Mouse (Mus musculus) CH12F3 (cell line): ENCODE measurements around the gene Mical2.

ENCODE experiments used
- in situ Hi-C: fragments of 300-500 bp; cut with MboI; formaldehyde crosslinking; loops from 2 replicates; pipeline ENCODE4 v1.14.3; 2020; ENCODE audit warnings: low sequenced_read_pairs

The Mical2 gene

DNA sequence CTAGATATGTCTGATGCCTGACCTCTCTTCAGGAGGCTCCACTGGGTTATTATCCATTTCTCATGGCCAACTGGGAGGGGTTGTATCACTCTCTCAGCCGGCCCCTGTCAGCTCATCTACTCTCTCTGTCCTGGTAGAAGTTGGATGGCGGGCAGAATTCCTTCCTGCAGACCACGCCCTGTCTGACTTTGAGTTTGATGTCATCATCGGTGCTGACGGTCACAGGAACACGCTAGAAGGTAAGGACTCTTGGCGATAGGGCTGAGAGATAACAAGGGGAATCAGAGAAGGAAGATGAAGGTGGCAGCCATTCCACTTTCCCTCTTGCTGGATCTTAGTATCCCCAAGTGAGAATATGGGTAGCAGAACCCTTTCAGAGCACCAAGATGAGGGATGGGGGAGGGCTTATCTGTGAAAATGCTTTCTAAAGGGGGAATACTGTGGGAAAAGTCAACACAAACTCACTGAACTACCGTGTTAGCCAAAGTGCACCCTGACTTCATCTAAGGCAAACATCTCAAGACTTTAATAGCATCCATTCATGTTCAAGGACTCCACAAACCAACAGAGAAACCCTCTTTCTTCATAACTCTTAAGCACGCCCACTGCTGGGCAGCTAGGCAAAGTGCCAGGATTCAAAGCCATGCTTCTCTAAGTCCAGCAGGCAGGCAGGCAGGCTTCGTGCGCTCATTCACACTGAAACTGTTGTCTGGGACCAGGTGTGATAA is 83.8 kb downstream of the Mical2 start:
- in situ Hi-C loops = no loop called here

DNA sequence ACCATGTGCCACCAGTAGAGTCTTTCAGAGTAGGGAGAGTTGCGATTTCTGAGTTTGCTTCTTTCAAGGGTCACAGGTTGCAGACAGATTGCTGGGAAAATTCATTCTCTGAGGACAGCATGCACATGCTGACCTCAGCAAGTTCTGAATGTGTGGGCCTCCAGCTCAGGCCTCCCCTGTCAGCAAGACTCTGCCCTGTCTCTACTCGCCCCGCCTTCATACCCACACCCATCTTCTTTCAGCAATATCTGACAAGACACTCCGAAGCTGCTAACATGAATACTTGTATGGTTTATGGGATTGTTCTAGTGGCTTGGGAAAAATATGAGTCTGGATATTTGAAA is 84.3 kb downstream of the Mical2 start:
- in situ Hi-C loops = no loop called here

DNA sequence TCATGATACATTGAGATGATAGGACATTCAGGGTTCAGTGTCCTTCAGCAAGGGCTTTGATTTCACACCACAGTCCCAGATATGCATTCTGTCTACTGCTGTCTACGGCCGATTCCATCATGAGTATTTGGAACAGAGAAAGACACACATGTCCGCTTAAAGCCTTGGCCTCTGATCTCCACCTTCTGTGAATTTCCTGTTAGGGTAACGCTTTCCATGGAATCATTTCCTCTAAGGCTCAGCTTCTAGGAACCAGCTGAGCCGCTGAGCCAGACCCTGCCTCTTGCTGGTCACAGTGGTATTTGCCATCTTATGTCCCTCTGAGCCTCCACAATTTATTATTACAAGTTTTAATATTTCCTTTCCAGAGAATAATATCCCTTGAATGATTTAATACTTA is 87.6 kb downstream of the Mical2 start:
- in situ Hi-C loops = no loop called here

DNA sequence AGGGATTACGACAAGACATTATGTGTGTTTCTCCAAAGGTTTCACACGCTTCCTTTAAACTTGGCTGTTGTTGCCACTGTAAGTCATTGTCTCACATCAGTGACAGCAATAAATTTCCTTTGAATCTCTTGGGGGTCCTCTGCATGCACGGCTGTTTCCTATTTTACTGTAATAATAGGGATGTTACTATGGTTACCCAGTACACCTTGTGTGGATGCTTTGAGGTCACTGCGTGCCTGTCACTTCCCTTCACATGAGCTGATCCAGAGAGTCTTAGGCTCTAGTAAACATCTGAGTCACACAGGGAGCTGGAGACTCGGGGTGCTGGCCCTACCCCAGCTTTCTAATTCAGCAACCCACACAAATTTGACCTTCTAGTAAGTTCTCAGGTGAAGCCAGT is 88.0 kb downstream of the Mical2 start:
- in situ Hi-C loops = no loop called here

DNA sequence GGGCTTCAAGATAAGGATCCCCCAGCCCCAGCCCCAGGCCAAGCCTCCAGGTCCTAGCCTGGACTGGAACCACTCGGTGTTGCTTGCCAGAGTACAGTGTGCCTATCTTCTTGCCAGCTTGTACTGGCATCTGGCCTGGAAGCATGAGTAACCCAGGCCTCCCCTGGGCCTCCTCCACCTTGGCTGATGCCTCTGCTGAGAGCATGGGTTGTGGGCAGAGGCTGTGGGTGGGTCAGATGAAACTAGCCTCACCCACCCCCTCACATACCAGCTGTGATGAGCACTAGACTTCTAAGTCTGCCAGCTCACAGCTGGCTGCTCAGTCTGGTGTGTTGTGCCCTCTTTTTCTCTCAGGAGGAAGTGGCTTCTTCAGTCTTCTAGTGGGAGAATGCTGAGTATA is 90.6 kb downstream of the Mical2 start:
- in situ Hi-C loops = no loop called here

DNA sequence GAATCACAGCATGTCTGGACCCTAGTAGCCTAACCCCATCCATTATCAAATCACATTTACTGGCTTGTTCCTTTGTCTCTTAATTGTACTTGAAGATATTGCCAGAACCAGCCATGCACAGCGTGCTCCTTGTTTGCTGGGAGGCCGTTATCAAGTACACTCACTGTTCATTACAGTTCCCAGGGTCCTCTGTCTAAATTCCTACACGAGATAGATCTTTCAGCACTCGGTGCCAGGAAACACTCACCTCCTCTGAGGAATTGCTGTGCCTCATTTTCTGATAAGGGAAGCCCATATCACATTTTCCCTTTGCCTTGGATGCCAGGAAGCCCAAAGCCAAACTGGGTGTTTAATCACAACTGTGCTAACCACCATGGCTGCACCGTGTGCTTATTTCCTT is 91.8 kb downstream of the Mical2 start:
- in situ Hi-C loops = no loop called here

DNA sequence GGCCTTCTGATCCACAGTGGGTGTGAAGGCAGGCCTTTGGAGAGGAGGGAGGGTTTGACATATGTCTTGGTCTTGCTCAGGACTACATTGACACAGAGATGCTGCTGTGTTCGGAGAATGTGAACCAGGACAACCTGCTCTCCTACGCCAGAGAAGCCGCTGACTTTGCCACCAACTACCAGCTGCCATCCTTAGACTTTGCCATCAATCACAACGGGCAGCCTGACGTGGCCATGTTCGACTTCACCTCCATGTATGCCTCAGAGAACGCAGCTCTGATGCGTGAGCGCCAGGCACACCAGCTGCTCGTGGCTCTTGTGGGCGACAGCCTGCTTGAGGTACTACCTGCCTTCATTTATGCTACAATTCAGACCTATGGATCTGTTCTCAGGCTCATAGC is 92.7 kb downstream of the Mical2 start:
- in situ Hi-C loops = no loop called here

DNA sequence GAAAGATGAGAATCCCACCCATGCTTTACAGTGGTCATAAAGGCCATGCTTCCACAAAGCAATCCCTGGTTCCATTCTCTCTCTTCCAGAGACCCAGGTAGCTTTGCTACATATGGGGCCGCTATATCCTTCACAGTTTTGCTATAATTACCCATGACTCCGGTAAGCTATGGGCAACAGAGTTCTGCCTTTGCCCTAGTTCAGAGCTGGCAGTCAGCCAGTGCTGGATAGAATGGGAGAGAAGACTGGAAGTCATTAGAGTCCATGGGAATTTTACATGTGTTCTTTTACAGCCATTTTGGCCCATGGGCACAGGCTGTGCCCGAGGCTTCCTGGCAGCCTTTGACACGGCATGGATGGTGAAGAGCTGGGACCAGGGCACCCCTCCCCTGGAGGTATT is 93.8 kb downstream of the Mical2 start:
- in situ Hi-C loops = no loop called here

DNA sequence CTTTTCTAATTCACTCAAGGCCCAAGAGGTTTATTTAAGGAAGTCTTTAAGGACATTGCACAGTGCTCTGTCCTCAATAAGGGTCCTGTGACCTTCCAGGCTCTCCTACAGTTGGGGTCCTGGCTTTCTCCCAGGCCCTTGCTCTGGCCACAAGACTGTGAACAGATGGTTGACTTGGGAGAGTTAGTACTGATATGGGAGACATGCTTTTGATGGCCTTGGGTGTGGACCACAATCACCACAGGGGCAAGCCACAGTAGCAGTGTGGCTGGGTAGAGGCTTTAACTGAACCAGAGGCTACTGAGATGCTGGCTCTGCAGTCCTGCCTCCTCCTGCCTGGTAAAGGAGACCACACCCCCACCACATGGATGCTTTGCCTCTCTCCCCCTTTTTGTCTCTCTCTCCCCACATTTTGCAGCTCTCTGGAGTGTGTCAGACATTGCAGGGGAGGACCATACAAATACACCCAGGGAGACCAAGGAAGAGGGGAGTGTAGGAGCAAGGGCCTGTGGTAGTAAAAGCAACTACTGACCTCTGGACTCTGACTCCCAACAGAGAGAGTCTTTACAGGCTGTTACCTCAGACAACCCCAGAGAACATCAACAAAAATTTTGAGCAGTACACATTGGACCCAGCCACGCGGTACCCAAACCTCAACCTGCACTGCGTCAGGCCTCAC is 94.5 kb downstream of the Mical2 start:
- in situ Hi-C loops = no loop called here

DNA sequence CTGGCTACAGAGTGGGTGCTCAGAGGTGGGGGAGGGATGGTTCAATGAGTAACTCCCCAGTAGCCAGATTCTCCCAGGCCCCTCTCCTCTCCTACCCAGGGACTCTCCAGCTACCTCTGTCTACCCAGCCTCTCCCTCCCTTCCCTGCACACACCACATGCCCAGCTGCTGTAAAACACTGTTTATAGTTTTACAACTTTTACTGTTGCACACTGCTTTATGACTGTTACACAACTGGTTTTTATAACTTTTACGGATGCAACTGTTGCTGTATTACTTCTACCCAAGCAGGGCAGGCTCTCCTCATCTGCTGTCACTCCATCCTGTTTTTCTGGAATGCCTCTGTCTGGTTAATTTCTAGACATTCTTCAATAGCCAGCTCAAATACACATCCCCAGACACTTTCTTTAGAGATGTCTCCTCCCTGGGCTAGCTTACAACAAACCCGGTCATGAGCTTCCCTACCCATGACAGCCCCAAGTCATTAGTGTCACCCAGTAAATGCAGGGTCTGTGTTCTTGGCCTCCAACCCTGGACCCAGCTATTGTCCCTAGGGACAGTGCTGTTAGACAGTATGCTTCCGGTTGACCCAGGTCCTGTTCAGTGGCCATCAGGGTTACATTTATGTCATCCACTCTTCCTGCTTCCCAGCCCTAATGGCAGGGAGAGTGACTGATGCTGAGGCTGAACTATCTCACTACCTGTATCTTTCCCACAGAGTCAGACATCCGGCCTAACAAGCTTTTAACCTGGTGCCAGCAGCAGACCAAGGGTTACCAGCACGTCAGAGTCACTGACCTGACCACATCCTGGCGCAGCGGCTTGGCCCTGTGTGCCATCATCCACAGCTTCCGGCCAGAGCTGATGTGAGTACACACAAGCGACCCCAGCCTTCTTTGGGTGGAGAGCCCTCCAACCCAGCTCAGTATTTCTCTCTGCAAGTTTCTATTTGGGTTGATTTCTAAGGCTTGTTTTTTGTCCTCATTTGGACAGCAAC is 96.4 kb downstream of the Mical2 start:
- in situ Hi-C loops = no loop called here

DNA sequence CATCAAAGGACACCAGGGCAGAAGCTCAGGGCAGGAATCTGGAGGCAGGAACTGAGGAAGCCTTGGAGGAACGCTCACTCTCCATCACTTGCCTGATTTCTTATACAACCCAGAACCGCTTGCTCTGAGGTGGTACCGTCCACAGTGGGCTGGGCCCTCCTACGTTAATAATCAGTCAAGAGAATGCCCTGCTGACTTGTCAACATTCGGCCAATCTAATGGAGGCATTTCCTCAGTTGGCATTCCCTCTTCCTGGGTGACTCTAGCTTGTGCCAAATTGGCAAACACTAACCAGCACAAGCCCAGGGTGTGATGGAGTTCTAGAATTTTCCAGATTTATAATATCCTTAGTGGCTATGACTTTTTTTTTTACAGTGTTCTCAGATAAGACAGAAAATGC is 98.9 kb downstream of the Mical2 start:
- in situ Hi-C loops = no loop called here

DNA sequence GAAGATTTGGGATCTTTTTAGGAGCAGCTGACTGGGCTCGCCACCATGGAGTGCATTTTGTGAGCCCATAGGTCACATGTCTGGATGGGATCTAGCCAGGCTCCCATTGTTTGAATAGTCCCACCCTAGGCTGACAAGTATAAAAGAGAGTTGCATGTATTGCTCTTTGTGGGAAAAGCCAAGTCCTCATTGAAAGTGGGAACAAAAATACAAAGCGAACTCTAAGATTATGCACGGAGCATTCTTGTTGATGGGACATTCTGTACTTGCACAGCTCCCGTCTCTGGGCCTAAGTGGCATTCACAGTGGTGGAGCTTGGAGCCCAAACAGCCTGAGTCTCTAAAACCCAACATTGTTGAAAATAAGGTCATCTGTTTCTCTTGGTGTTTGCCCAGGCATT is 101.2 kb downstream of the Mical2 start:
- in situ Hi-C loops = no loop called here

DNA sequence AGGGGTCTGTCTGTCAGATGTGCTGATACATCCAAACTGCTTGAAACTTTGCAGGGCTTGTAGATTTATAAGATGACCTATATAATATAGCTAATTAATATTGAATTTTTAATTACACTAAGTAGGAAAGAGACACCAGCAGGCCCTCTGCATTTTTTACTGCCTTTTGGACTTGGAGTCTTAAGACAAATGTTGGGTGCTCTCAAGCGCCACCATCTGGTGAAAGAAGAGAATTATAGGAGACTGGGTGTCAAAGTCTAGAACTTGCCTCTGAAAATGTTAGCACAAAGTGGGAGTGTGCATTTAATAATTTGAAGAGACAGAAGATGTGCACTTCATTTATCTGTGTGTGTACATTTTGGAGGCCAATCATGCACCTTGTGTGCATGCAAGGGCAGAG is 103.3 kb downstream of the Mical2 start:
- in situ Hi-C loops = no loop called here

DNA sequence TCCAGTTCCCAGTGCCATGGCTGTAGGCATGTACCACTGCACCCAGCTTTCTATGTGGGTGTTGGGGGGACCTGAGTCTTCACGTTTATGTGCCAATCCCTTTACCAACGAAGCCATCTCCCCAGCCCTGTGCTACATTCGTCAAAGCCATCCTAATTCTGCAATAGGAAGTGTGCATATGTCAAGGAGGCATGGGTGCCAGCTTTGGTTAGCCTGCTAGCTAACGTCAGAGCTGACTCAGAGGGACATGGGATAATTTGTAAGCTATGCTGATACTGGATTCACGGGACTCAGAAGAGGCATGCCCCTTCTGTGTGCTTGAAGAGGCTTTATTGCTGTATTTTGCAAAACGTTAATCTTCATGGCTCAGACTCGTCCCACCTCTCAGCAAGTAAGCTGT is 103.8 kb downstream of the Mical2 start:
- in situ Hi-C loops = no loop called here

DNA sequence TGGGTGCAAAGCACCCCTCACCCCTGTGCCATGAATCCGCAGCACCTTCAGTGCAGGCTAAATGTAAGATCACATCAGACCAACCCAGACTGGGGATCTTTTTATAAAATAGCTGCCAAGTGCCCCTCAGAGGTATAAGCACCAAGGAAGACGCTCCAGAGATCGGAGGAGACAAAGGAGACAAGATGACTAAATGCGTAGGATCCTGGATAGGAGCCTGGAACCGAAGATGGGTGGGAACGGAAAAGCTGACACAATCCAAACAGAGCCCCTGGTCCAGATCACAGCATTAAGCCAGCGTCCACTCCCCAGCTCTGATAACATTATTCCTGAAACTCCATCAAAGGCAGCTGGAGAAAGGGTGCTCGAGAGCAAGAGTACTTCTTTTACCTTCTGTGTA is 105.3 kb downstream of the Mical2 start:
- in situ Hi-C loops = no loop called here

DNA sequence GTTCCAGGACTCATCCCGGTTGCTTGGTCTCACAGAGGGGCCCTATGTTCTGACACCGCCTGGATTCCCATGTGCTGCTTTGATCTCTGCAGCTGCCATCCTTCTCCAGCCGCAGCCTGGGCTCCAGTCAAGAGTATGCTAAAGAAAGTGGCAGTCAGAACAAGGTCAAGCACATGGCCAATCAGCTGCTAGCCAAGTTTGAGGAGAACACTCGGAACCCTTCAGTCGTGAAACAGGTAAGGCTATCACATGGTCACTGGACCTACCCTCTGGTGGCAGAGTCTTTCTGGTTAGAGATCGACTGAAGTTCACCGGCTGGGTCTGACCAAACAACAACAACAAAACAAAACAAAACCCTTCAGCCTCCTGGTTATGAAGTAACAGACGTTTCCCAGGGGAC is 106.1 kb downstream of the Mical2 start:
- in situ Hi-C loops = no loop called here

DNA sequence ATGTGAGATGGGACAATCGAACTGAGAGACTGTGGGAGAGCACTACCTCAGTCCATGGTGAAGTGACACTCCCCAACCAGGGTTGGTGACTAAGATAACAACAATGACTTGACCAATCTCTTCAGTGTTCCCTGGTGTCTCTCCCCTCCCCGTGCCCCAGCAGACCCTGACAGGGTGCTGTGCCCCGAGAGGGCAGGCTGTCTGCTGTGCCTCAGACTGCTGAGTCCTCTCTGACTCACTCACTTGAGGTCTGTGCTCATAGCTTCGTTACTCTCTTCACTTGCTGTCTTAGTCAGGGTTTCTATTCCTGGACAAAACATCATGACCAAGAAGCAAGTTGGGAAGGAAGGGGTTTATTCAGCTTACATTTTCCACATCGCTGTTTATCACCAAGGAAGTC is 106.8 kb downstream of the Mical2 start:
- in situ Hi-C loops = no loop called here

DNA sequence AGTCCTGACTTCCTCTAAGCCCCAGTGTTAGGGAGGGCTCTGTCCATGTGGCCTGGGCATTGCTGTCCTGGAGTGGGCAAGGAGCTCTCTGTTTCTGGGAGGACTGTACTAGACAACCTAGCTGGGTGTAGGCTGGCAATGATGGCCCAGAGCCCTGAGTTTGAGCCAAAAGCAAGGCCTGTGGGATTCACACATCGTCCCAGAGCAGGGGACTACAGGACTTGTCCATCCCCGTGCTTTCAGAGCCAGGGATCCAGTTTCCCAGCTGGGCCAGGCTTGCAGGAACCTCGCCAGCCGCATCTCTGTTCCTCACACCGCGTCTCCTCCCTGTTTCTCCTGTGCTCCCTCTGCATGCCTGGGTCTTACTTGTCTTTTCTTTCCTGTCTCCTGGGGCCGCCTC is 107.7 kb downstream of the Mical2 start:
- in situ Hi-C loops = no loop called here

DNA sequence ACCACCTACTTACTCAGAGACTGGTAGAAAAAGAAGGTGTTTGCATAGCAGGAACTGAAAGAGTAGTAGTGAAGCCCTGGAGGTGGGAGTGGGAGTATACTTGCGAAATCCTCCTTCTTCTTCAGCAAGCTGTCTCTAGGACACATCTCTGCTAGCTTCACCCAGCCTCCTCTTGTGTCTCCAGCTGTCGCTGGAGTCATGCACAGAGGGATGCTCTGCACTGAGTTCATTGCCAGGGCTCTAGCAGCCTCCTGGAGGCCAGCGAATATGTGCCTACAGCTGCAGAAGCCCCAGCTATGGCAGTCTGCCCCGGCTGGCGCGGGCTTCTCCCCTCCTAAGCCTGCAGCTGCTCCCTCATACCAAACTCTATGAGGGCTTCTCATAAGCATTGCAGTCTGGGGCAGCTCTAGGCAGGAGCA is 110.6 kb downstream of the Mical2 start:
- in situ Hi-C loops = no loop called here

DNA sequence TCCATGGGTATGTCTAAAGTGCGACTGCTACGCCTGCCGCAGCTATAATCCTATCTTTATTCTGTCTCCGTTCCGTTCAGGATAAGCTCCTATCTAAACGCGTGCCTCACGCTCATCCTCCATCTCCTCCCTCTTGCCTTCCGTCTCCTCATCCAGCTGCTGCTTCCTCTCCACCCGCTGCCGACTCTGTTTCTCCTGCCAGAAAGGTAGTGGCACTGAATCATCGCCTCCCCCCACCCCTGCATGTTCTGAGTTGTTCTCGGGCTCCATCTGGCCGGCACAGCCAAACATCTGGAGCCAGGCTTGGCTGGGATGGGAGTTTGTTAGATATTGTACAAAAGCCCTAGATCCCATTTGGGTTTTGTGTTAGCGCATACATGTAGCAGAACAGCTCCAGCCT is 111.1 kb downstream of the Mical2 start:
- in situ Hi-C loops = no loop called here

DNA sequence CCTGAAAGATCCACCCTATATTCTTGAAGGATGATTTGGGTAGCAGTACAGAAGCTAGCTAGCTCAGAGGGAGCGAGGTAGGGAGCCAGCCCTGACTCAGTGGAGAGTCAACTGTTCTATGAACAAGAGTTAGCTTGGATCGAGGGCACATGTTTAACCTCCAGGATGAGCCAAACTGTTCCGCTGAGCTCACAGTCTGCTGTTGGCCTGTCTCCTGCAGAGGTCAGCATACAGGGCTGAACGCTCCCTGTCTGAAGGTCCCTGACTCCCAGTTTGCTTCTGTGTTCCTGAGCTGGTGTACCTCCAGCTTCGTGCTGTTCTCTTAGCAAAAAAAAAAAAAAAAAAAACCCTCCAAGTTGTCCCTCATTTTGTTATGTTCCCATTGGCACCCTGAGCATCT is 112.1 kb downstream of the Mical2 start:
- in situ Hi-C loops = no loop called here

DNA sequence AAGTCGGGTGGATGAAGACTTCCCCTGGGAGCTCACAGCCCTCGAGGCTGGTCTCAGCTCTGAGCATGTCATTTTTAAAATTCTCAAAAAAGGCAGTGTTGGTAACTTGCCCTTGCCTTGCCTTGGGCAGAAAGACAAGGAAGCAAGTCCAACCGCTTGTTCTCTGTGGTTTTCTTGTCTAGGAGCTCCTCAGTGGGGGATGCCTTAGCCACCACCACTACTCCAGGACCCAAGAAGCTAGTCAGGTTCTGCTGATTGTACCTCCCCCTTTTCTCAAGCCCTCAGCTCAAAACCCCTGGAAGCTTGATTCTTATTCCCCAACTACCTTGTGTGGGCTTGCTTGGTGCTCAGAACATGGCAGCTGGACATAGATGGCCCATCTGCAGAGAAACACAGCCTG is 115.4 kb downstream of the Mical2 start:
- in situ Hi-C loops = no loop called here
